Mouse (Mus musculus): ENCODE measurements at regions not wholly inside any gene's neighbourhood (a gene's known extent, or its start where the extent isn't known, plus 50 kb on each side); places are given as distances from the start of the nearest gene placed in this dataset.

GRCm38 (mm10) chr2:117399487-117399886 is 56.7 kb upstream of the Rasgrp1 start:
- DNase-seq (ENCODE audit: low spot score), result no peak
- no peak overlapping the region for H3K4me3 ChIP-seq (ENCODE audit: low read depth, low read length)
- H3K4me2 ChIP-seq (replicated peaks; ENCODE audit: low read depth), result no peak overlapping the region
- H3K36me3 ChIP-seq (ENCODE audit: control insufficient read depth, insufficient read depth, low read length), result no peaks in the 10 kb centered on the region
- ATAC-seq (ENCODE audit: low FRiP score, low TSS enrichment), result no peak
- no peaks in the 10 kb centered on the region for H3K27me3 ChIP-seq (ENCODE audit: control insufficient read depth, insufficient read depth, low read length)
- H3K9ac ChIP-seq (ENCODE audit: low read length), result no peak overlapping the region
- TF ChIP-seq EP300 (optimal IDR thresholded peaks at IDR 0.05) (no peak), CTCF (IDR thresholded peaks at IDR 0.05; ENCODE audit: low read depth) (no peak)
- no peak overlapping the region for H3K27ac ChIP-seq (replicated peaks)
- H3K9me3 ChIP-seq (ENCODE audit: control insufficient read depth, low read length), result no peaks in the 10 kb centered on the region
- H3K4me1 ChIP-seq (replicated peaks; ENCODE audit: control insufficient read depth, insufficient read depth), result no peaks in the 10 kb centered on the region
- 56% methylated on average over 2 of the region's 2 CpGs for WGBS

GRCm38 (mm10) chr2:117403425-117404175 is 60.8 kb upstream of the Rasgrp1 start:
- no peak overlapping the region for H3K4me2 ChIP-seq (replicated peaks; ENCODE audit: low read depth)
- WGBS, result 94% methylated on average over 4 of the region's 4 CpGs
- no peak overlapping the region for H3K27ac ChIP-seq (replicated peaks)
- no peaks in the 10 kb centered on the region for H3K9me3 ChIP-seq (ENCODE audit: control insufficient read depth, low read length)
- no peak for TF ChIP-seq CTCF (IDR thresholded peaks at IDR 0.05; ENCODE audit: low read depth)
- TF ChIP-seq EP300 (optimal IDR thresholded peaks at IDR 0.05), result no peak
- no peaks in the 10 kb centered on the region for H3K4me1 ChIP-seq (replicated peaks; ENCODE audit: control insufficient read depth, insufficient read depth)
- ATAC-seq (ENCODE audit: low FRiP score, low TSS enrichment) (no peak), DNase-seq (ENCODE audit: low spot score) (no peak)
- no peaks in the 10 kb centered on the region for H3K36me3 ChIP-seq (ENCODE audit: control insufficient read depth, insufficient read depth, low read length)
- no peak overlapping the region for H3K9ac ChIP-seq (ENCODE audit: low read length)
- H3K4me3 ChIP-seq (ENCODE audit: low read depth, low read length), result no peak overlapping the region
- no peaks in the 10 kb centered on the region for H3K27me3 ChIP-seq (ENCODE audit: control insufficient read depth, insufficient read depth, low read length)

DNA sequence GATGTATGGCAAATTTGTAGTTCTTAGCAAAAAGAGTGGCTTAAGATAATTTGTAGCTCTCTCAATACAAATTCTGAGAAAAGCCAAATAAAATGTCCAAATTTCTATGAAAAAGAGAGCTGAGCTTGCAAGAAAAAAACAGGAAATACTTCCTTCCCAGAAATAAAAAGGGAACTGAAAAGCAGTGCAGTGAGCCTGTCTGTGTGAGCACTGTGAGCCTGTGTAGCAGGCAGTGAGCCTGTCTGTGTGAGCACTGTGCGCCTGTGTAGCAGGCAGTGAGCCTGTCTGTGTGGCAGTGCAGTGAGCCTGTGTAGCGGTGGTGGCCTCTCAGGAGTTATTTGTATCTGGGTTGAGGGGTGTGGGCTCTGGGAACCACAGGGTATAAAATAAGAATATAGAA is 62.7 kb upstream of the Rasgrp1 start:
- Histone ChIP-seq H3K9me3 (ENCODE audit: control insufficient read depth, low read length) (no peaks in the 10 kb centered on the region), H3K36me3 (ENCODE audit: control insufficient read depth, insufficient read depth, low read length) (no peaks in the 10 kb centered on the region), H3K27ac (replicated peaks) (no peak overlapping the region), H3K9ac (ENCODE audit: low read length) (no peak overlapping the region), H3K4me2 (replicated peaks; ENCODE audit: low read depth) (no peak overlapping the region), H3K27me3 (ENCODE audit: control insufficient read depth, insufficient read depth, low read length) (no peaks in the 10 kb centered on the region), H3K4me3 (ENCODE audit: low read depth, low read length) (no peak overlapping the region), H3K4me1 (replicated peaks; ENCODE audit: control insufficient read depth, insufficient read depth) (no peaks in the 10 kb centered on the region)
- no peak for ATAC-seq (ENCODE audit: low FRiP score, low TSS enrichment)
- DNase-seq (ENCODE audit: low spot score), result no peak
- TF ChIP-seq CTCF (IDR thresholded peaks at IDR 0.05; ENCODE audit: low read depth) (no peak), EP300 (optimal IDR thresholded peaks at IDR 0.05) (no peak)
- WGBS, result 60% methylated on average over 2 of the region's 2 CpGs

DNA sequence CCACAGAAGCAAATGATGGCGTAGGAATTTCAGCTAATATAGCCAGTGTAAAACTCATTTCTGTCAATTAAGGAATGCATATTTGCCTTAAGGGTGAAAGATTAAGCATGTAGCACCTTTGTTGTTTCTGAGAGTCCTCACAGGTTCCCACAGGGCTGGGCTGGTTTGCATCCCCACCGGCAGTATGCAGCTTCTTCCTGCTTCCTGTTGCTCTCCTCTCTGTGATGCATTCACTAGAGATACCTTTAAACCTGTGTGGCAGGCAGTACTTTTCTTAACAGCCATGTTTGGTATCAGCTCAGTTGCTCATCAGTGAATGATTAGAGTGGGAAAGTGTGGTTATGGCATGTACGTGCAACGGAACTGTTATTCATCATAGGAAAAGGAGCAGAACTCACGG is 65.4 kb upstream of the Rasgrp1 start:
- DNase-seq (ENCODE audit: low spot score), result no peak
- no peak overlapping the region for H3K9ac ChIP-seq (ENCODE audit: low read length)
- no peak for TF ChIP-seq CTCF (IDR thresholded peaks at IDR 0.05; ENCODE audit: low read depth)
- no peak for TF ChIP-seq EP300 (optimal IDR thresholded peaks at IDR 0.05)
- no peaks in the 10 kb centered on the region for H3K36me3 ChIP-seq (ENCODE audit: control insufficient read depth, insufficient read depth, low read length)
- H3K27me3 ChIP-seq (ENCODE audit: control insufficient read depth, insufficient read depth, low read length), result no peaks in the 10 kb centered on the region
- no peaks in the 10 kb centered on the region for H3K9me3 ChIP-seq (ENCODE audit: control insufficient read depth, low read length)
- H3K4me1 ChIP-seq (replicated peaks; ENCODE audit: control insufficient read depth, insufficient read depth), result no peaks in the 10 kb centered on the region
- no peak overlapping the region for H3K4me3 ChIP-seq (ENCODE audit: low read depth, low read length)
- H3K4me2 ChIP-seq (replicated peaks; ENCODE audit: low read depth), result no peak overlapping the region
- WGBS, result 70% methylated on average over 5 of the region's 5 CpGs
- ATAC-seq (ENCODE audit: low FRiP score, low TSS enrichment), result no peak
- no peak overlapping the region for H3K27ac ChIP-seq (replicated peaks)

- Histone ChIP-seq H3K27me3 (ENCODE audit: control insufficient read depth, insufficient read depth, low read length) (no peaks in the 10 kb centered on the region), H3K4me1 (replicated peaks; ENCODE audit: control insufficient read depth, insufficient read depth) (no peaks in the 10 kb centered on the region)
- peak; percentile 33 for DNase-seq (ENCODE audit: low spot score)
Measured at GRCm38 (mm10) chr2:117412045-117412606, 69.3 kb upstream of the Rasgrp1 start.

More at GRCm38 (mm10) chr2:117412045-117412606, 69.3 kb upstream of the Rasgrp1 start:
- Histone ChIP-seq H3K36me3 (ENCODE audit: control insufficient read depth, insufficient read depth, low read length) (no peaks in the 10 kb centered on the region), H3K9ac (ENCODE audit: low read length) (no peak overlapping the region), H3K4me3 (ENCODE audit: low read depth, low read length) (no peak overlapping the region), H3K27ac (replicated peaks) (no peak overlapping the region), H3K4me2 (replicated peaks; ENCODE audit: low read depth) (no peak overlapping the region), H3K9me3 (ENCODE audit: control insufficient read depth, low read length) (no peaks in the 10 kb centered on the region)
- TF ChIP-seq CTCF (IDR thresholded peaks at IDR 0.05; ENCODE audit: low read depth) (peak; percentile 70), EP300 (optimal IDR thresholded peaks at IDR 0.05) (no peak)
- WGBS, result 30% methylated on average over 4 of the region's 4 CpGs
- ATAC-seq (ENCODE audit: low FRiP score, low TSS enrichment), result 0 out of 2 replicates have a peak, but pooled peaks have one; percentile 47

Measured in stomach, postnatal 0 days (tissue).